Mouse (Mus musculus) embryonic facial prominence, embryonic 14.5 days (tissue): ENCODE results near the gene Hsp90aa1. TPM values are rescaled to one million over a fixed set of nuclear protein-coding genes. Genes with fewer than 3 reads are reported as not detected.

Source experiments
- microRNA-seq: library from miRNA; unstranded; fragments of <30 nt; microRNA quantifications from one replicate; pipeline ENCODE4, GENCODE M21; 2016; ENCODE audit warnings: borderline number of aligned reads
- polyA plus RNA-seq: library from polyadenylated mRNA; unstranded; fragments of >200 nt; fragmentation: Nextera tagmentation; extraction: Ambion mirVana; gene quantifications from 2 replicates; pipeline ENCODE4 v1.2.1, GENCODE M21; 2014

Hsp90aa1 gene
- polyA plus RNA-seq, 1 experiment from 2014 or later: 873 TPM

Small RNAs within 50 kb of the gene (microRNA-seq; reads per million reads assigned to microRNA genes)
- gene Gm27299: not detected

Other genes starting within 250 kb of the Hsp90aa1 start
- 60.5 and 69.2 TPM in 2 replicates for gene Dync1h1, start 101.3 kb downstream of the Hsp90aa1 start, polyA plus RNA-seq
- gene 1700001K19Rik, start 20.1 kb downstream of the Hsp90aa1 start, polyA plus RNA-seq: not detected in 2 replicates
- gene Wdr20, start 35.2 kb upstream of the Hsp90aa1 start, polyA plus RNA-seq: 18.3 and 21.1 TPM in 2 replicates
- gene Mok, start 138.2 kb upstream of the Hsp90aa1 start, polyA plus RNA-seq: 5.3 and 6.1 TPM in 2 replicates
- gene Zfp839, start 147.5 kb upstream of the Hsp90aa1 start, polyA plus RNA-seq: 2.4 and 4.1 TPM in 2 replicates
- 74.7 and 75.0 TPM in 2 replicates for gene Cinp, start 186.4 kb upstream of the Hsp90aa1 start, polyA plus RNA-seq
- gene Tecpr2, start 186.5 kb upstream of the Hsp90aa1 start, polyA plus RNA-seq: 4.3 TPM in 2 replicates